Mouse (Mus musculus) limb, embryonic 10.5 days (tissue): ENCODE results near the gene Las1l. TPM values are rescaled to one million over a fixed set of nuclear protein-coding genes. Genes with fewer than 3 reads are reported as not detected.
"Not testable (repeated sequence)": the region's sequence is repeated elsewhere in the genome, so short reads cannot be mapped to it uniquely, and the experiment has no call there.

Experiments
- DNase-seq: peaks from one replicate; pipeline ENCODE4 v3.0.0-alpha.2; 2017; ENCODE audit warnings: low spot score
- H3K27ac ChIP-seq: fragments of 300-500 bp; sonication (generic); 2 replicates; pipeline ENCODE4 v1.5.1; 2016; ENCODE audit warnings: mild to moderate bottlenecking
- H3K27me3 ChIP-seq: fragments of 300-500 bp; sonication (generic); 2 replicates; pipeline ENCODE4 v1.6.1; 2016; ENCODE audit warnings: low read depth, mild to moderate bottlenecking; ENCODE audit not compliant: poor library complexity, severe bottlenecking
- H3K36me3 ChIP-seq: fragments of 300-500 bp; sonication (generic); 2 replicates; pipeline ENCODE4 v1.6.1; 2016; ENCODE audit warnings: mild to moderate bottlenecking, moderate library complexity
- H3K4me1 ChIP-seq: fragments of 300-500 bp; sonication (generic); 2 replicates; pipeline ENCODE4 v1.6.1; 2016
- H3K4me3 ChIP-seq: fragments of 300-500 bp; sonication (generic); 2 replicates; pipeline ENCODE4 v1.5.1; 2016; ENCODE audit warnings: mild to moderate bottlenecking, moderate library complexity
- H3K9me3 ChIP-seq: fragments of 300-500 bp; sonication (generic); replicated peaks from 2 replicates; pipeline ENCODE4 v1.6.1; 2016; ENCODE audit warnings: mild to moderate bottlenecking
- WGBS: fragments of 180-500 bp; shearing (Covaris S2); methylation state at CpG from one replicate; pipeline ENCODE4 v1.1.7; 2016; 5-methylcytosine and 5-hydroxymethylcytosine counted together
- polyA plus RNA-seq: library from polyadenylated mRNA; unstranded; fragments of >200 nt; fragmentation: Nextera tagmentation; extraction: Ambion mirVana; gene quantifications from 2 replicates; pipeline ENCODE4 v1.2.1, GENCODE M21; 2016

Las1l gene
- polyA plus RNA-seq: 76.4 and 80.7 TPM in 2 replicates

DNA sequence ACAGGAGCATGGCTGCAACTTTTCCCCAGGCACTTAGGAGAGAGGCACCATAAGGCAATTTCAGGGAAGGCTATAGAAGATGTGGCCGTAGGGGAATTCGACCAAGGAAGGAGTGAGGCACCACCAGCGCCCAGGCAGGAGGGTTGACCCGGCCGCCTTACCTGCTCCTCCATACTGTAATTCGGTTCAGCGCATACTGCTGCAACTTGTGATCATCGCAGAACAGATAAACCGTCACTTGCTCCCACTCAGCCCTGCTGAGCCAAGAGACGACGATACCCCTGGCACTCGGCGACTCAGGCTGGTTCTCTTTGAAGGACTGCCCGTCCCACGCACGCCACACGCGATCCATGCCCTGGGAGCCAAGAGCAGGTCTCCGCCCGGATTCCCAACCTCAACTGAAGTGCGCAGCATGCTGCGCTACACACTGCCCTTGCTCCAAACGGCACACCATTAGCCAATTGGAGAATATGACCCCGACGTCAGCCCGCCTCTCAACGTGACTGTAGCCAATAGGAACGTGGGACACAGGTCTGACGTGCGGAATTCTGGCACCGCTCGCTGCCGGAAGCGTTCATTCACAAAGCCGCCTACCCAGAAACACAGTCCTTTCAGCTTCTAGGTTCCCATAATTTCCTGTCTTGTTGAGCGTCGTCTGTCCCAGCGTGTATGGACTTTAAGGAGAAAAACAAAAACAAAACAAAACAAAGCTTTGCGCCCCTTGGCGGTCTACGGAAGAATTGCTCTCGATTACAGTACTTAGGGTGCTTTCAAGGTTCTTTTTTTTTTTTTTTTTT, at the start of gene Las1l:
TSS of gene Las1l (minus strand) at position 466 of the 797 bp plus-strand sequence.
- Histone ChIP-seq H3K4me1 (0 out of 2 replicates have a peak, but pooled peaks cover 4% of the 10 kb centered on the region), H3K27me3 (peaks cover 27% of the 10 kb centered on the region; the same call in 1 of the 2 replicates), H3K36me3 (peaks cover 12% of the 10 kb centered on the region; the same call in 1 of the 2 replicates), H3K27ac (peak within 1 kb of the TSS; percentile 61; the same call in 1 of the 2 replicates), H3K9me3 (no peaks in the 10 kb centered on the region), H3K4me3 (peak within 1 kb of the TSS; percentile 63)
- WGBS: 16% methylated on average over 42 of the region's 42 CpGs
- peak; percentile 77 for DNase-seq

DNA sequence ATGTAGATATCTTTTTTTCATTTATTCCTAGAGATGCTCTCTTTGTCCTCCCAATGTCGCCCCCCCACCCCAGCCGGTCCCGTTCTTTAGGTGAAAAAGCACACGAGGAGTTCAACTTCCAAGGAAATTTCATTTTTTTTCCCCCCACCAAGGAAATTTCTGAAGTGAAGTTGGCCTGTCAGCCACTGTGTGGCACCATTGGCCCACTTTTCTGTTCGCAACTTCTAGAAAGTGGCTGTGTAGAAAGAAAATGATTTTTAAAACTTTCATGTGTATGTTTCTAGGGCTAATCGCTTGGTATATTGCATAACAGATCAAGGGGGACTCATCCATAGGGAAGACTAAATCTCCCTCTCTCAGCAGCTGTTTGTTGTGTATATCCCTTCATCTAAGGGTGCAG, 49.6 kb upstream of the Las1l start:
- WGBS: 78% methylated on average over 6 of the region's 6 CpGs
- no peak for DNase-seq

DNA sequence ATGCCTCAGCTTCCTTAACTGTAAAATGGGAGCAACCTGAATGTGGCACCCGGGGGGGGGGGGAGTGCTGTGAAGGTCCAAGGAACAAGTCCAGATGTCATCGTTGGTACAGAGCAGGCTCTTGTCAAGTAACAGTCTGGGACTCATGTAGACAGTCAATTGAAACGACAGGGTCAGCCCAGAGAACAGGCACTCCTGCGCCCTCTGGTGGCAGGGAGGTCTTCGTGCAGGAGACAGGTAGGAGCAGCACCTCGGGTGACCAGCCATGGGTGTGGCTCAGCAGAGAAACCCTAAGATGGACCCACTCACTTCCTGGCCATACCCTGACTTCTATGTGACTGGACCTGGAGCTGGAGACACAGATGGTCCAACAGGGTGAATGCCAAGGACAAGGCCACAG, 42.8 kb upstream of the Las1l start:
- Histone ChIP-seq H3K27me3 (peaks cover 14% of the 10 kb centered on the region), H3K27ac (no peak overlapping the region), H3K4me1 (no peaks in the 10 kb centered on the region), H3K4me3 (no peak overlapping the region), H3K9me3 (no peaks in the 10 kb centered on the region), H3K36me3 (no peaks in the 10 kb centered on the region)
- DNase-seq: no peak
- WGBS: 63% methylated on average over 6 of the region's 6 CpGs

More for the DNA sequence above, 49.6 kb upstream of the Las1l start:
- Histone ChIP-seq H3K4me3 (no peak overlapping the region), H3K9me3 (no peaks in the 10 kb centered on the region), H3K27ac (no peak overlapping the region), H3K36me3 (no peaks in the 10 kb centered on the region), H3K27me3 (peaks cover 41% of the 10 kb centered on the region; the same call in 1 of the 2 replicates), H3K4me1 (no peaks in the 10 kb centered on the region)

DNA sequence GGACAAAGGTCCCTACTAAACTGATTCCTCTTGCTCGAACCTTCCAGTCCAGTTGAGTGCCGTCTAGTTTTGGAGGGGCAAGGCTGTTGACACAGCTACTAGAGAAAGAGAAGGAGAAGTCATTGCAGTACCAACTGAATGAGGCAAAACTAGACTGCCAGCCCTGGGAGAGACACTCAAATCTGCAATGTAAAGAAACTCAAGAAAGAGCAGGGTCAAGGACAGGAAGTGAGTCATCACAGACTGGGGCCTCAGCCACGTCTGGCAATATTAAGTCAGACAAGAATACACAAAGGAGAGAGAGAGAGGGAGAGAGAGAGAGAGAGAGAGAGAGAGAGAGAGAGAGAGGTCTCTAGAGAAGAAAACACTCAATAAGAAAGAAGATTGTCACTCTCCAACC, 36.4 kb upstream of the Las1l start:
- H3K4me3 ChIP-seq: no peak overlapping the region
- H3K9me3 ChIP-seq: no peaks in the 10 kb centered on the region
- peaks cover 19% of the 10 kb centered on the region for H3K27me3 ChIP-seq
- DNase-seq: no peak
- 71% methylated on average over 3 of the region's 3 CpGs for WGBS
- no peaks in the 10 kb centered on the region for H3K36me3 ChIP-seq
- H3K4me1 ChIP-seq: no peaks in the 10 kb centered on the region
- no peak overlapping the region for H3K27ac ChIP-seq

DNA sequence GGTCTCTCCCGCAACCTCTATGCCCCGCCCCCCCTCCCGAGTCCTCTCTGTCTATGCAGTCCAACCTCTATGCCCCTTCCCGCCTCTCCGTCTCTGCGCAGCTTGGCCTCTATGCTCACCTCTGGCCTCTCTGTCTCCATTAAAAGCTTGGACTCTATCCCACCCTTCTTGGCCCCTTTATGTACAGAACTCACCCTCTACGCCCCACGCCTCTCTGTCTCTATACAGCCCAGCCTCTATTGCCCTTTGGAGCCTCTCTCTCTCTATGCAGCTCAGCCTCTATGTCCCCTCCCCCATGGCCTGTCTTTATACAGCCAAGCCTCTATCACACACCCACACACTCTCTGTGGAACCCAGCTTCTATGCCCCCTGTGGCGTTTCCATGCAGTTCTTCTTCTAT, 13.2 kb upstream of the Las1l start:
- Histone ChIP-seq H3K27ac (no peak overlapping the region), H3K9me3 (no peaks in the 10 kb centered on the region), H3K4me3 (no peak overlapping the region), H3K4me1 (no peaks in the 10 kb centered on the region), H3K36me3 (no peaks in the 10 kb centered on the region), H3K27me3 (peaks cover 33% of the 10 kb centered on the region; the same call in 1 of the 2 replicates)
- 89% methylated on average over 9 of the region's 9 CpGs for WGBS
- no peak for DNase-seq

DNA sequence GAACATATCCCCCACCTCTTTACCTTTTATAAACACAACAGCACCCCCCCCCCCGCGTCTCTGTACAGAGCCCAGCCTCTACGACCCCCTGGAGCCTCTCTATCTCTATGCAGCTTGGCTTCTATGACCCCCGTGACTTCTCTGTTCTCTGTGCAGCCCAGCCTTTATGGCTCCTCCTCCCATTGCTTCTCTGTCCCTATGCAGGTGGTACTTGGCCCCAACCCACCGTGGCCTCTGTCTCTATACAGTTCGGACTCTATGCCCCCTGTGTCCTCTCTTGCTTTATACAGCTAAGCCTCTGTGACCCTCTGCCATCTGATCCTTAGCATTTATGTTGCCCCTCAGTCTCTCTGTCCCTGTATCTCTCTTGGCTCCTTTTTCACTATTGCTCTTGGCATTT, 12.4 kb upstream of the Las1l start:
- peak overlapping the region; percentile 57; the same call in 1 of the 2 replicates for H3K4me3 ChIP-seq
- H3K9me3 ChIP-seq: no peaks in the 10 kb centered on the region
- peak overlapping the region; percentile 93 for H3K27ac ChIP-seq
- H3K4me1 ChIP-seq: no peaks in the 10 kb centered on the region
- peaks cover 41% of the 10 kb centered on the region; the same call in 1 of the 2 replicates for H3K27me3 ChIP-seq
- 47% methylated on average over 6 of the region's 6 CpGs for WGBS
- DNase-seq: no peak
- no peaks in the 10 kb centered on the region for H3K36me3 ChIP-seq

DNA sequence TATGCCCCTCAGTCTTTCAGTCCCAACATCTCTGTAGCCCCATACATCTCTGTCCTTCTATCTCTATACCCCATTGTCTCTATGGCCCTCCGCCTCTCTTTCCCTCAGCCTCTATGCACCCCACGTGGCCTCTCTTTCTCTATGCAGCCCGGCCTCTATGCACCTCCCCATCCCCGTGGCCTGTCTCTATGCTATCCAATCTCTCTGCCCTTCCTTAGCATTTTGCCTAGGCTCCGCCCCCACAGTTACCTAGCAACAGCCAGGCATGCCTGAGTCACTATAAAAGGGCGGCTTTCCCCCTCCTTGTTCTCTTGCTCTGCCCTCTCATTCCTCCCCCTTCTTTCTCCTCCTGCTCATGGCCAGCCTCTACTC, 11.8 kb upstream of the Las1l start:
- no peaks in the 10 kb centered on the region for H3K36me3 ChIP-seq

DNA sequence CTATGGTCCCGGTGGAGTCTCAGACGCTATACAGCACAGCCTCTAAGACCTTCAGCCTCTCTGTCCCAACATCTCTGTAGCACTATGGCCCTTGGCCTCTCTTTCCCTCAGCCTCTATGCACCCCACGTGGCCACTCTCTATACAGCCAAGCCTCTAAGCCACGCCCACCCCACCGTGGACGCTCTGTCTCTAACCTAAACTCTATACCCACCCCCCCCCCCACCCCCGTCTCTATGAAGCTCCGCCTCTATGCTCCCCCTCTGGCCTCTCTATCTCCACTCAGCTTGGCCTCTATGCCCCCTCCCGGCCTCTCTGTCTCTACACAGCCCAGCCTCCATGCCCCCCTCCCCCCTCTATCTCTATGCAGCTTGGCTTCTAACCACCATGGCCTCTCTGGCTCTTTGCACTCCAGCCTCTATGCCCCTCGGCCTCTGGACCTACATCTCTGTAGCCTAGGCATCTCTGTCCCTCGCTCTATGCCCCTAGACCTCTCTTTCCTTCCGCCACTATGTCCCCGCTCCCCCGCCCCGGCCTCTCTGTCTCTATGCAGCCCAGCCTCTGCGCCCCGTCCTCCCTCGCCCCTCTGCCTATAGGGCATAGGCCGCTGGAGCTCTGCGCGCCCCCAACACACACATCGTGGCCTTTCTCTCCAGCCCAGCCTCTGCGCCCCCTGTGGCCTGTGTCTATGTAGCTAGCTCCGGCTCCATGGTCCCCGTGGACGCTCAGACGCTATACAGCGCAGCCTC, 11.3 kb upstream of the Las1l start:
- DNase-seq: peak; percentile 79
- H3K4me3 ChIP-seq: peak overlapping the region; percentile 57
- H3K27me3 ChIP-seq: peaks cover 41% of the 10 kb centered on the region; the same call in 1 of the 2 replicates
- H3K27ac ChIP-seq: peak overlapping the region; percentile 93
- 17% methylated on average over 26 of the region's 28 CpGs for WGBS
- no peaks in the 10 kb centered on the region for H3K9me3 ChIP-seq
- no peaks in the 10 kb centered on the region for H3K36me3 ChIP-seq
- H3K4me1 ChIP-seq: no peaks in the 10 kb centered on the region

More for the DNA sequence above, 11.8 kb upstream of the Las1l start:
- Histone ChIP-seq H3K4me3 (peak overlapping the region; percentile 57), H3K27ac (peak overlapping the region; percentile 93), H3K4me1 (no peaks in the 10 kb centered on the region), H3K9me3 (no peaks in the 10 kb centered on the region), H3K27me3 (peaks cover 41% of the 10 kb centered on the region; the same call in 1 of the 2 replicates)
- peak; percentile 79 for DNase-seq
- 4% methylated on average over 6 of the region's 6 CpGs for WGBS

DNA sequence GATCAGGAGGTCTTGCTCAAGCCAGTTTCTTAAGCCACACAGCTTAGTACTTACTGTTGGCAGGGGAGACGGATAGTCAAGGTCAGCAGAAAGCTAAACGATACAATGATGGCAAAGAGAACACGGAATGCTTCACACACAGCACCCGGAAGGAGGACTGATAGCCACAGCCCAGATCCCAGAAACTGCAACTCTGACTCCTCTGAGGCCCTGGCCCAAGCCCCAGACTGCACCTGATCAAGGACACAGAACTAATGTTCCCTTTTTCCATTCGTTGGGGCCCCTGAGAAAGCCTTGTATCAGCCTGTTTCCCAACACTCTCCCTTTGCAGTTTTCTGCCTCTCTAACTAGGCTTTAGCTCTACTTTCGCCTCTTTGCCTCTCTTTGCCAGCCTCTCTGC, 8.3 kb upstream of the Las1l start:
- no peaks in the 10 kb centered on the region for H3K9me3 ChIP-seq
- no peak overlapping the region for H3K27ac ChIP-seq
- no peak for DNase-seq
- no peaks in the 10 kb centered on the region for H3K36me3 ChIP-seq
- no peak overlapping the region for H3K4me3 ChIP-seq
- H3K27me3 ChIP-seq: peaks cover 41% of the 10 kb centered on the region; the same call in 1 of the 2 replicates
- WGBS: 85% methylated on average over 6 of the region's 6 CpGs
- no peaks in the 10 kb centered on the region for H3K4me1 ChIP-seq

DNA sequence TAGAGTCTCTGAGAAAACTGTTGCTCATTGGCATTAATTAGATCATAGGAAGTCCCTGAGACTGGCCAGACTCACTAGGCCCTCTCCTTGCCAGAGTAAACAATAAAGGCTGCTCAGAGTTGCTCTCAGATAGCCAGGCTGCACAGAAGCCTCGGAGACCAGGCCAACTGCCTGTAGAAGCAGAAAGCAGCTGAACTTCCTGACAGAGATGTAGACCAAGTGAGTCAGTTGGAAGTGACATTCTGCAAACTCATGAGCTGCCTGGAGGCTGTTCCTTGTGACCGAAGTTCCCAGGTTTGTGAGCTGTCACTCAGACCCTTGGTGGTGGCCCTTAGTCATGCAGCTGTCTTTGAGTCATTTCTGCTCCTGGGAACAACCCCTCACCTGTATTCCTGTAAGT, 6.6 kb upstream of the Las1l start:
- Histone ChIP-seq H3K36me3 (no peaks in the 10 kb centered on the region), H3K4me1 (no peaks in the 10 kb centered on the region), H3K27me3 (peaks cover 50% of the 10 kb centered on the region; the same call in 1 of the 2 replicates), H3K4me3 (no peak overlapping the region), H3K9me3 (no peaks in the 10 kb centered on the region), H3K27ac (no peak overlapping the region)
- 75% methylated on average over 2 of the region's 2 CpGs for WGBS
- DNase-seq: no peak

DNA sequence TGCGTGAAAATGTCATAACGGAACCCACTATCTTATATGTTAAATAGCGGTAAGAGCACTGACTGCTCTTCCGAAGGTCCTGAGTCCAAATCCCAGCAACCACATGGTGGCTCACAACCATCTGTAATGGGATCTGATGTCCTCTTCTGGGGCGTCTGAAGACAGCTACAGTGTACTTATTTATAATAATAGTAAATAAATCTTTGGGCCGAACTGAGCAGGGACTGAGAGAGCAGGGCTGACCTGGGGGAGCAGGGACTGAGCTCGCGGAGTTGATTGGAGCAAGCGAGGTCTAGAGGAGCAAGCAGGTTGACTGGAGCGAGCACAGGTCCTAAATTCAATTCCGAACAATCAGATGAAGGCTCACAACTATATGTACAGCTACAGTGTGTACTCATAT, 699 bp upstream of the Las1l start:
- H3K4me1 ChIP-seq, DNase-seq, H3K9me3 ChIP-seq, H3K36me3 ChIP-seq: not testable (repeated sequence)
- 43% methylated on average over 11 of the region's 11 CpGs for WGBS
- Histone ChIP-seq H3K27me3 (peaks cover 23% of the 10 kb centered on the region; the same call in 1 of the 2 replicates), H3K27ac (0 out of 2 replicates have a peak overlapping the region, but pooled peaks have one; percentile 30), H3K4me3 (peak overlapping the region; percentile 63)

DNA sequence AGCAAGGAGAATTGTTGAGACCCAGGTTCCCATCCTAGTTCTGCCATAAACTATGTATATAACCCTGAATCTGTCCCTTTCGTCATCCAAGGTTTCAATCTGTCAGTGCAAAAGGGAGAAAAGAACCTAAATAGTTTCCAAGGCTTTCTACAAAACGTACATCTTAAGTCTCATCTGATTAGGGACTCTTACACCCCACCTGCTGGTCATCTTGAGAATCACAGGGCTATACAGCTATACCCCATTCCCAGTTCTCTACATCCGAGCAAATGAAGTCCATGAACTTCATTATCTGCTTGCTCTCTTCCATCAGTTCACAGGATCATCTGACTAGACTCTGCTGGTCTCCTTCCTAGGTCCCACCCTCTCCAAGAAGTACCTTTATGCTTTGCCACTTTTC, 6.0 kb downstream of the Las1l start:
- peaks cover 59% of the 10 kb centered on the region for H3K36me3 ChIP-seq
- WGBS: 63% methylated on average over 3 of the region's 3 CpGs

DNA sequence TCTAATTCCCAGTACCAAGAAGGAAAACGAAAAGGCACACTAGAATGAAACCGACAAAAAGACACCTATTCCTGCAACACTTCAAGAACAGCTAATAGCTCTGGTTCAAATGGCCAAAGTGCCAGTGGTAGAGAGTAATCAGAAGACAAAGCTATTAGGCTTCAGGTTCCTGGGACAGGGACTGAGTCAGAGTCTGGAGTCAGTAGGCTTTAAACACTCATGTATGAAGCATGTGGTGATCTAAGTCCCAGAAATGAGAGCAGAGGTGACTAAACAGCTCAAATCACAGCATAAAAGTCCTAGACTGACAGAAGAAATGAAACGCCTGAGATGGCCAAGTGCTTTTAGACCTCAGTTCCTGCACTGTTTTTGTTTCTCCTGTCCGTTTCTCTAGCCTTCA, 8.6 kb downstream of the Las1l start:
- WGBS: 96% methylated on average over 4 of the region's 4 CpGs
- H3K9me3 ChIP-seq: no peaks in the 10 kb centered on the region
- H3K36me3 ChIP-seq: peaks cover 81% of the 10 kb centered on the region
- DNase-seq: no peak
- H3K27me3 ChIP-seq: peaks cover 55% of the 10 kb centered on the region
- H3K27ac ChIP-seq: no peak overlapping the region
- H3K4me1 ChIP-seq: no peaks in the 10 kb centered on the region
- H3K4me3 ChIP-seq: no peak overlapping the region

More for the DNA sequence above, 6.0 kb downstream of the Las1l start:
- no peak overlapping the region for H3K4me3 ChIP-seq
- 0 out of 2 replicates have a peak, but pooled peaks cover 2% of the 10 kb centered on the region for H3K4me1 ChIP-seq
- DNase-seq: no peak
- no peaks in the 10 kb centered on the region for H3K9me3 ChIP-seq
- H3K27me3 ChIP-seq: peaks cover 36% of the 10 kb centered on the region
- no peak overlapping the region for H3K27ac ChIP-seq
